Mouse (Mus musculus) heart, postnatal 4 days (tissue): Measurements from ENCODE around the gene Sgcd. TPM values are rescaled to one million over a fixed set of nuclear protein-coding genes. Genes with fewer than 3 reads are reported as not detected.
A peak's percentile ranks its signal among the peaks of the same experiment; 100 is the strongest.

Experiments
- DNase-seq: peaks from one replicate; pipeline ENCODE4 v3.0.0; 2021
- total RNA-seq, 2 experiments: library from RNA; stranded (reverse); gene quantifications; 2 replicates each; pipeline ENCODE4 v1.2.3; 2021

Sgcd gene
- total RNA-seq: 10 to 100 TPM; 47.6 to 52.9 TPM

DNA sequence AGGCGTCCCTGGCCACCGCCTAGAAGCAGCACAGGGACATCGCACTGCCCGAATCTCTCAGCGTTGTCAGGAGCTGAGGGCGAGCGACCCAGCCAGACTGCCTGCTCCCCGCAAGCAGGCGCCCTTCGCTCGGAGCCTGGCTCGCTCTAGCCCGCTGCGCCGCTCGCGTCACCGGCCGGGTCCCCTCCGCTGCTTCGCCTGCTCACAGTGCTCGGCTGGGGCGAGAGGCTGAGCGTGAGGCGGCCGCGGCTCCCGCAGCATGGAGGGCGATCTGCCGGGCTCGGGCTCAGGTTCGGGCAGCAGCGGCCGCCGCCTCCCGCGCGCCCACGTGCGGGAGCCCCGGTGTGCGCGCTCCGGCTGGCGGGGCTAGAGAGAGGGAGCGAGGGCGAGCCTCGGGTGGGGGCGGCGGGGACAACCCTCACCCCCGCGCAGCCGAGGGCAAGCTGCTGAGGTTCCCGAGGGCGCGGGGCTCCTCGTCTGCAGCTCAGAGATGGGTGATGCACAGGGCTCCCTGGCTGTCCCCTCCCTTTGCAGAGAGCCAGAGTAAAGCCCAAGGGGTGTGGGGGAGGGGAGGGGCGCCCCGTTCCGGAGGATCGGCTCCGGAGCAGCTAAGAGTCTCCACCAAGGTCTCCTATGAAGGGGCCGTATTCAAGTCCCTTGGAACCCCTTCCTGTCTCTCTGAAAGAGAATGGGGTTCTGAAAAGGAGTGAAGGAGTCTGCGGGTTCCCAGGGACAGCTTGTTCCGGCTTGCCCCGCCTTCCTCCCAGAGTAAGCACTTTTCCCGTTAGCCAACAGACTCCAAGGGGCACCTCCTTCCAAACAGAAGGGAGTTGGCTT, at the start of gene Sgcd:
TSS of gene Sgcd (minus strand) at position 273 of the 837 bp plus-strand sequence.
- DNase-seq: peak; percentile 42

DNA sequence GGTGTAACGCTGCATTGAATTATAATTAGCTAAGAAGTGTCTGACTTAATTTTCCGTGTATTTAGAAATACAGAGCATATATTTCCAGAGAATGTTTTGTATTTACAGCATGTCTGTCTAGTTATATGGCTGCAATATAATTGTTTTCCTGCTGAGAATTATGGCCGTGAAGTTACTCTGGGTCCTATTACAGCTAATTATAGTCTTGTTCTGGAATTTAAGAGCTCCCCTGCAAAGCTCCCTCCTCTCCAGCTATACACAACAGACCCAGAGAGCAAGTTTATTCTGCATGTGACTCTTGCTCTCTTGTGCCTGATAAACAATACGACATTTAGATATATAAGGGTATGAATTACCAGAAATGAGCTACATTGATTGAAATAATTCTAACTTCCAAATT, 49.3 kb upstream of the Sgcd start:
- no peak for DNase-seq

DNA sequence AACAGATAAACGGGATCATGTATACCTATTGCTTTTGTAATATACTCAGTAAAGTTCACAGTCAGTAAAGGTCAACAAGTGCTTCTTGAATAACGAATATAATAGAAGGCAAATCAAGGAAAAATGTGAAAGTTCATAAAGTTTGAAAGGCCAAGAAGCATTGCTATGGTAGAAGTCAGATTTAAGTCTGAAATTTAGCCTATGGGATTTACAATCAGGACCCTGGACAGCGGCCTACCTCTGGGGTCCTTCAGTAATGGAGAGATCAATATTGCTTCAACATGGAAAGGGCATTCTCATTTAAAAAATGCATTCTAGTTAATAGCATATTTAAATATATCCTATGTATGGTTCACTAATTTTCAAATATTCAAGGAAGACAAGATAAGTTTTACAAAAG, 24.1 kb upstream of the Sgcd start:
- peak; percentile 4 for DNase-seq

DNA sequence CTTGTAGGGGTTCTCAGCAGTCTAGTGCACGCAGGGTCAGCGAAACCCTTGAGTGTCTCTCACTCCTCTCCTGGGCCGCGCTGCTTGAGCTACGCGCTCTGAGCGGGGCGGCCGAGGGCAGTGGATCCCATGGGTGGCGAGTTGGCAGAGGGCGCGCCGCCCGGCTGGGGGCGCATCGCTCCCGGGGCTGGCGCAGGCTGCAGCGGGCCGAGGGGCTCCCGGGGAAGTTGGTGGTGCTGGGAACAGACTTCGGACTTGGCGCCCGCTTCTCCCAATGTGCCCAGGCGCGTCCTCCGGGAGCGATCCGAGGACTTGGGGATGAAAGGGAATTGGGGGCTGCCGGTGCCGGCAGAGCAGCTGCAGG, 454 bp downstream of the Sgcd start:
- DNase-seq: peak; percentile 17

DNA sequence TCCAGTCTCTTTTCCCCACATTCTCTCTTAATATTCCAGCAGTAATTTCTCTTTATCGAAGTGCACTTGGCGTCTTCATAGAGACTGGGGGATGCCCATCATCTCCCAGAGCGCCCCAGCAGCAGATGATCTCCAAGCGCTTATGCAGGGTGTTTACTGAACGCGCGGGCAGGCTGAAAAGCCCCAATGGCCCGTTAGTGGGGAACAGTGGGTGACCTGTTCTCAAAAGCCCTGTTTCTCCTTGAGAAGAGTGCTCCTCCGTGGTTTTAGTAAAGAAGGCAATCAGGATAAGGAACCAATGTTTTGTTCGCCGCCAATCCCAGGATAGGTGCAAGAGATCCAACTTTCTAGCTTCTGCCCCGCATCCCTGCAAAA, 889 bp downstream of the Sgcd start:
- no peak for DNase-seq

DNA sequence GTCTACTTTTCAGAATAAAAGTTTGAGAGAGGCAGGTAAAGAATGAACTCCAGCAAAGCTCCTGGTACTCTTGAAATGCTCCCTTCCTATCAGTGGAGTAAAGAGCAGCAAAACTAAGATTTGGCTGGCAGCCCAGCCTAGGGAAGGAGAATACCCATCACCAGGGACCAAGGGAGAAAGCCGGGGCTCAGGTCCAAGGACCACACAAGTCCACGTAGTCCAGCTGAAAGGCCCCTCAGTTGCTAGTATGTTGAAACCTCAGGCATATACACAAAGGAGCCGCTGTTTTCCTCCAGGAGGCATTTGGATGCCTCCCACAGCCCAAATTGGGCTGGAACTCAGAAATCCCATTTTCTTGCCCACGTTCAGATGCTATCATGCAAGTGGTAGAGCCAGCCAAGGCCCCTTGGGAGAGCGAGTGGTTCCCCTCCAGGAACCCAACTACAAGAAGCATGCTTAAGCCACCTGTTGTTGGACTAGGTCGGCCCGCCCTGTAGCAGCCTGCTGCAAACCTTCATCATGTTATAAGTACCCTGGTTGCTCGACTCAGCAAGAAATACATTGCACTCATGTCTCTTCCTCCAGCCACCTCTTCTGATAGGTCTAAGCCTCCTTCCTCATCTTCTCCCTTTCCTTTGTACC, 1.4 kb downstream of the Sgcd start:
- DNase-seq: no peak

DNA sequence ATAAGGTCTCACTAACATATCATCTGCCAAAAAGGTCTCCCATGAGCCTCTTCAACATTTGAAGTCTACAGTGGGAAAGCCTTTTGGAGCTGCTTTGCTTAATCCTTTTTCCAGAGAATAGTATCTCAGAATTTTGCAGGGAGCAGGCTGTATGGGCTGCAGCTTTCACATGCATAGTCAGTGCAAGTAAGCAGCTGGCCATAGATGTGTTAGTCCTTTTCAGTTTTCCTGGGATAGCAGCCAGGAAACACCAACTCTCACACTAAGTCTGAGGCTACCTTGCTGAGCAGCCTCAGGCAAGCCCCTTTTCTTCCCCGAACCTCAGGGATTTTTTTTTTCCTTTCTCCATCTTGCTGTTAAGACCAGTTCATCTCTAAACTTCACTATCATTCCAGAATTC, 6.6 kb downstream of the Sgcd start:
- no peak for DNase-seq

DNA sequence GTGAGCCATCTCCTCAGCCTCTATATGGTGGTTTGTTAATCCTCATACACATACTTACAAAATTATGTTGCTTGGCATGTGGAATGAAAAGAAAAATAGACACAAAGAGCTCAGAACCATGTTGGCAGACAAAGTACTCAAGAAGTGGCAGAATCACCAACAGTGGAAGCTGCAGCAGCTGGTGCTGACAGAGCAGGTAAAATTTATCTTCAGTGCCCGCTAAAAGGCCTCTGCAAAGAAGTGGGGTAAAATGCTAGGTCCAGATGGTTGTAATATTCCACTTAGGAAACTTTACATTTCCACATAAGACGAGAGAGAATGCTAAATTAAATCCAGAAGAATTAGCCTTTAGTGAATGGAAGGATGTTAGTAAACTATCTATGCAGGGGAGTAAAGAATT, 7.7 kb downstream of the Sgcd start:
- no peak for DNase-seq

DNA sequence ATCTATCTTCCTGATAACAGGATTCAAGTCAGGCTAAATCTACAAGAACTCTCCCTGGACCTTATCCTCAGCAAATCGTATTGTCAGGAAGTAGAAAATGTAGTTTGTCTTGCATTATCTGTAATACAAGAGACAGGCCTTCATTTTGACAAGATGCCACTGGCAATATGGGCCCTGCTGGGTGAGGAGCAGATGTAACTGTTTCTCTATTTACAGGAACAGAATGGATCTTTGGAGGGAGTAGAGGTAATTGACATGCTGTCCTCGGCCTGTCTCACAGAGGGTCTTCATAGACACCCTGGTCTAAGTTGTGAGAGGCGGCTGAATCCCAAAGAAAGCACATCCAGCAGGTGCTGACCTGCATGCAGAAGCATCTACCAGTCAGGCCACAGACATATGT, 35.5 kb downstream of the Sgcd start:
- no peak for DNase-seq

DNA sequence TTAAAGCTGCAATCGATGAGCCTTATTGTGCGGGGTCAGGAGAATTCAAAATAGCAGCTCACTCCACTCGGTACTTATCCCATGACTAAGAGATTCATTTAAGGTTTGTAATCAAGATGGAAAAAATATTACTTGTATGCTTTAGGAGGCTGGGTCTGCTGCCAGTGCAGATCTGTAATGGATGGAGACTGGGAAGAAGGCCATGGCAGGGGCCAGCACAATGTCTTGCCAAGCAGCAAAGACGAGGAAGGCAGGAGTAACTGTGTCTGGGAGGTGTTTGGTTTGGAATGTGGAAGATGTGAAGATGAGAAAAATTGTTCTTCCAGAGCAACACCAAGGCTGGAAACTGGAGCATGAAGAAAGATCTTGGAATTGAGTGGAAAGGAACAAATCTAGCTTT, 36.4 kb downstream of the Sgcd start:
- DNase-seq: no peak

DNA sequence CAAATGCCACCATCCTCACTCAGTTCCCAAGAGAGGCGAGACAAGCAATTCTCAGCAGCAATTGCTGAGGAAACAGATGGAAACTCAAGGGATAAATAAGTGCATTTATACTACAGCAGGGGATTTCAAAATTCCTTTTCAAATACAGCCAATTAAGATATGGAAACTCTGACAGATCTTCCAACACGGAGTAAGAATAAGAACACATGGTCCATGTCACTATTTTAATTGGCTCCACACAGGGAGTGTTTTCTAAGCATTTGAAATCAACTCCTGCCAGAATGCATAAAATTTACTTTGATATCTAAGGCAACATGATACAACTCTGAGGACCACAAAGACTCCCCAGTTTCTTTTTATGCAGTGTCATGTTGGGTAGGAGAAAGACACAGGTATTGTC, 49.0 kb downstream of the Sgcd start:
- no peak for DNase-seq

DNA sequence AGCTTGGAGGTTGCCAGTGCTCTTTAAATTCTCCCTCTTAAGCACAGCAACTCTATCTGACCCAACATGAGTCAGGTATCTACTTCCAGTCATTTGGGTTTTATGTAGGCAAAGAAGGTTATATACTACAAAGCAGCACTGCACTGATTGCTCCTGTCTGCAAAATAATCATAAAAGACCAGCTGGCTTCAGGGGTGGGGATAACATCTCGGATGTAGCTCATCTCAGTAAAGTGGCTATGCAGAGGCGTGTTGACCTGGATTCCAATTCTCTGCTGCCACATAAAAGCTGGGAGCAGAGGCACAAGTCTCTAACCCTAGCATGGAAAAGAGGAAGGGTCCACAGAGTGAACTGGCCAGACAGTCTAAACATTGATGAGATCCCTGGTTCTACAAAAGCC, 71.2 kb downstream of the Sgcd start:
- DNase-seq: no peak

DNA sequence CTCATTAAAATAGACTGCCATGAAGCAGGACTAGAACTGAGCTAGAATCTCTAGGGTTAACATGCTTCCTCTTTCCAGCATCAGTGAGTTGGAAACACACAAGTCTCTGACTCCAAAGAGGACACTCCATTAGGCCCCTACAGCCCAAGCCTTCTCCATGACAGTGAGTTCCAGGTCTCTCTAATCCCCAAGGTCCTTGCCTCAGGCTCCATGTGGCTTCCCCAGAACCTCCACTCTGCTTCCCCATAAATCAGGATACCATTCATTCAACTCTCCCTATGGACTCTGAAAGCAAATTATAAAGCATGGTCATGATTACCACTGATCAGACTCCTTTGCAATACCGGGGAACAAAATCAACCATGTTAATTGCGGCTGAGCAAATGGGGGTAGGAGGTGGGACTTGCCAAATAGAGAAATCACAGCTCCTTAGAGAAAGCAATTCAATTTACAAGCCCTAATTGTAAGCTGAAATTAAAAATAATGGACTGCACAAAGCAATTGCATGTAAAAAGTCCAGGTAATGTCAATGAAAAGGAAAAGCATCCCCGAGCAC, 97.1 kb downstream of the Sgcd start:
- DNase-seq: no peak

DNA sequence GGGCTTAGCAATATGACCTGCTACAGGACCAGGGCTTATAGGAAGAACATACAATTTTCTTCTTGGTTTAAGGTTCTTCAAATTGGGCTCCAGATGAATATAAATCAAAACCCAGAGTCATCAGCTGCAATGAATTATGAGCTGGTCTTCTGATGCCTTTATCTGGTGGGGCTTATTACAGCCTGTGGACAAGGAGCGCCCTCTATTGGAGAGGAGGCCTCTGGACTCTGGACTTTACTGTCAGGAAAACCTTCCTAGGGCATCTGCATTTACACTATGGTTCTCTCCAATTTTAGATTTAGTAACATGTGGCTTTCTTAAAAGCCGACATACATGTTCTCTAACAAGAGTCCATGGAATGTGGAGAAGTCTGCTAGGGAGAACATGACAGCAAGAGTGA, 98.5 kb downstream of the Sgcd start:
- peak; percentile 63 for DNase-seq

DNA sequence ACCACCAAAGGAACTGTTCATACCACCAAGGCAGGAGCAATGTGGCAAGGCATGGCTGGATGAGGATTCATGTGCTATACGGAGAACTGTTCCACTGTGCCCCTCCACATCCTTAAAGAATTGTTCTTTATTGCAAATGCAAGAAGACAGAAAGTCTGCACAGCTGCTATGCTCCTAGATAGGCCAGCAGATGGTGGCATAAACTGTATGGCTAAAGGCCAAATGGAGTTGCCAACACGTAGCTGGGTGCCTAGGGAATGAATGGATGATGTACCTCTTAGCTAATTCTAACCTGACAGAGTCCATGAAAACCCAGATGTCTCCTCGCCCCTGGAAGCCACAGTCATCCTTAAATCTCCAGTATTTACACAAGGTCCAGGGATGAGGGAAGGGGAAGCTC, 103.5 kb downstream of the Sgcd start:
- peak; percentile 6 for DNase-seq

DNA sequence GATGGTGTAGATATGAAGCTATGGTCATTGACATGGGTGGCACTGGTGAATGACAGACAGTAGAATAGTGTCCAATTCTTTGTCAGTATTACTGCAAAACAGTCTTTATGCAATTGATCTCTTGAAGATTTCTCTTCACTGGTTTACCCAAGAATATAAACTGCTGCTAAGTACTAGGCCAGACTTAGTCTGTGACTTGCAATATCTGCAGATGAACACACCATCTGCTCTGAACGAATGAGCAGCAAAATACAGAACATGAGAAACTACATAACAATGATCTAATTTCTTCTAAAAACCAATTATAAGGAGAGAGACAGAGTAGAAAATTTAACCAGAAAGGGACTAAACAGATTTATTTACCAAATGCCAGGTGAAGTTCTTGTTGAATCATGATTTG, 105.2 kb downstream of the Sgcd start:
- no peak for DNase-seq

DNA sequence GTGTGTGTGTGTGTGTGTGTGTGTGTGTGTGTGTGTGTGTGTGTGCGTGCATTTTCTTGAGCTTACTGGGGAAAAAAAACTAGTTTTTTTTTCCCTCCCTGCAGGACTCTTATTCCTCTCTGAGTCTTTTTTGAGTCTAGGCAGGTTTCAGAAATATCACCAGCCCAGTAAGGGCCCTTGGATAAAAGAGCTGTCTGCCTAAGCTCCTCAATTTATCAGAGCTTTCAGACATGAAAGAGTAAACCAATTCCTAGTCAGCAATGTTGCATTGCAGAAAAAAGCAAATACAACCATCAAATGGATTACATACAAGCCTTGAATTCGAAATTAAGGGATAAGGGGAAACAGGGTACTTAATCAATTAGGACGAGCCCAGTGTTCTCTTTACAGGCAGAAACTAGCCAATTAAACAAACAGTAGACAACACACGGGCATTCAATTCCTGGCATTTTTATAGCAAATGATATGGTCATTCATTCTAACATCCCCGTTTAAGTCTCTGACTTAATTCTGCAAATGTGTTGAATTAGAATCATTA, 112.1 kb downstream of the Sgcd start:
- no peak for DNase-seq

DNA sequence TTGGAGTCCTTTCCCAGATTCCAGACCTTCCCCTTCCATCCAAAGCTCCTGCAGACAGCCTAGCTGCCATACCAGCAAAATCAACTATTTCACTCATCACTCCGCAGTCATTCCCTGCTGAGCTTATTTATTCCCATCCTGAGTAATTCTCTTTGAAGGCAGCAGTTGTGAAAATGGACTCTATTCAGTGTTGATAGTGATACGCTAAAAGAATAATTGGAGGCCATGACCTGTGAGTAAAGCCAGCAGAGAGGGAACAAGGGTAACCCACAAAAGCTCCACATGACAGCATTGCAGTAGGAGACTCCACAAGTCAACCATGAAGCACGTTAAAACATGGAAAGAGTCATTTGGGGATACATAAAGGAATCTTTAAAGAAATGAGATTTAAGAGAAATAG, 142.9 kb downstream of the Sgcd start:
- DNase-seq: no peak

DNA sequence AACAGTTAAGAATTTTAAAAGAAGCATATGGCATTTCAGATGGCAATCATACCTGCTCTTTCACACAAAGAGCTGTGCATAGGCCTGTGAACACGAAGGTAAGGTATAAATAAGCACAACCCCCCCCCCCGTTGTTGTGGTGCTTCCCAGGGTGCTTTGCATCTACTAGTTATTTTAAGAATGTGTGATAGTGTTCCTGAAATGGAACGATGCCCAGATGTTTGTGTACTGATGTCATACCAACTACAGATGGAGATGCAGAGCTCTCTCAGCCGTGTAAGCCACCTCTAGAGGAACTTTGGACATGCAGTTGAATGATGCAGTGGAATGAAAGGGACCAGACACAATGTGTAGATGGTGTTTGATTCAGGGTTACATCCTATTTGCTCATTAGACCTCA, 155.5 kb downstream of the Sgcd start:
- peak; percentile 42 for DNase-seq

DNA sequence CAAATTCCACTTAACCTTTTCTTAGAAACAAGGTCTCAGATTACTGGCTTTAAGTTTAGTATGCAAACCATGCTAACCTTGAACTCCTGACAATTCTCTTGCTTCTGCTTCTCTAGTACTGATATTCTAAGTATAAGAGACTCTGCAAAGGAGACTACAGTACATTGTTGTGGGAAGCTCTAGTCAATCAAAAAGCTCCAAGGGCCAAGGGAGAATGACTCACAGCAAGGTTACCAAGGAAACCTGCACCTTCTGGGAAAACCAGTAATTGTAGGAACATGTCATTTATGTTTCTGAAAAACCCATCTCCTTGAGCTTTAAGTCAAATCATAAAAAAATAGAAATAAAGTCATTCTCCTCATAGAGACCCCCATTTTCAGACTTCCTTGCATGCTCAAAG, 178.5 kb downstream of the Sgcd start:
- no peak for DNase-seq

DNA sequence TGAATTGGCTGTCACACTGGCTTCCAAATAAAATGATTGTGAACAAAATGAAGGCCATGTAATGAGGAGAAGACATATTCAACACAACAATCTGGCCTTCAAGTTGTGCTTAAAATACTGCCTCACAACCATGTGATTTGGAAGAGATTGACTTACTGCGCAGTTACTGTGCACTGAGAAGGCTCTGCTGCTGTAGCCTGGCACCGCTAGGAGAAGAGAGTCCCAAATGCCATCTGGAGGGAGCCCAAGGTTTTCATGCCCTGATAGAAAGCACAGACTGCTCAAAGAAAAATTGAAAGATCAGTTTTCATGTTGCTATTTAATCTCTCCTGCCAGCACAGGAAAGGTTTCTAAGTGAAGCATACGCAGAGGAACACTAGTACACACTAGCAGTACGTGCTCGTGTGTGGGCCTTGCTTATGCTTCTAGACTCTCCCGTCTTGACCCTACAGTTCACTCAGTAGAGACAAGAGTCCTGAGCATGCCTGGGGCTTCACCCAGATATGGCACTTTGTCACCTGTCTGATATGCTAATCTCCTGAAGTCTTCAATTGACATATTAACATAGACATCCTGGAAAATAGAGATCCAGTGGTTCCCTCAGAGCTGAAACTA, 184.6 kb downstream of the Sgcd start:
- no peak for DNase-seq

DNA sequence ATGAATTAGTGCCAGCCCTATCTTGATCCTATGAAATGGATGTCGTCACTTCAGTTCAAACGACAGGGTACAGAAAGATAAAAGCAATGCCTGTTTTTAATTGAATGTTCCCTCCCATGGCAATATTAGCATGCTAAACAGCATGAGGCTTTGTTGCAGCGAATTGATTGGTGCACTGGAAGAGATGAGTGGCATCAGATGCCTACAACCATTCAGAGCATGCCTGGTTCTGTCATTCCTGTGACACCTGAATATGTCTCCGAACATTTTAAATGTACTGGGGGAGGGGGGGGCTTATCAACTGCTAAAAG, 210.9 kb downstream of the Sgcd start:
- DNase-seq: no peak

DNA sequence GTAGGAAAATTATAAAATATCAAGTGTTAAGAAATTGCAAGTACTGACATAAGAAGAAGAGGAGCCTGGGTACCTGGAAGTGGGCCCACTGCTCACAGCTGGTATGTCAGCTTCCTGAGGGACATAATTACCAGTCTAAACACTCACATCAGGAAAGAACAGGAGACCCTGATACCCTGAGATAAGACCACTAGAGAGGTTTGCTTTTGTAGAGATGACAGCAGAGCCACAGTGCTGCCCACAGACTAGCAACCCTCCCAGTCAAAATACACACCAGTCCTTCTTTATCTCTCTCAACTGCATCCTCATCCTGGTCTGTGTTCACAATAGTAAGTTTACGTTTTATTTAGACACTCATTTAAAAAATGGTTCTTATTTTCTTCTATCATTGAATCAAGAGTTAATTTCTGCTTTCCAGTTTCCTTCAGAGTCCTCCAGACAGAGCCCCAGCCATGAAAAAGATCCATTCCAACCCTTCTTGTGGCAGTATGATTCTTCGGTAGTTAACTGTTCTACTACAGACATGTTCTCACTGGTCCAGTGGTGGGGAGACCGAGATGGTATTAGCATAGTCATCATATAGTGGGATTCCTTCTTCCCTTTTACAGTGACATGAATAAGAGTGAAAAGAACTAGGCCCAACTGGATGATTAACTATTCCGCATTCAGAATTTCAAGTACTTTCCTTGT, 211.4 kb downstream of the Sgcd start:
- DNase-seq: no peak
